8 mouse cellular contexts compared by ENCODE assay signal in the genomic region with DNA sequence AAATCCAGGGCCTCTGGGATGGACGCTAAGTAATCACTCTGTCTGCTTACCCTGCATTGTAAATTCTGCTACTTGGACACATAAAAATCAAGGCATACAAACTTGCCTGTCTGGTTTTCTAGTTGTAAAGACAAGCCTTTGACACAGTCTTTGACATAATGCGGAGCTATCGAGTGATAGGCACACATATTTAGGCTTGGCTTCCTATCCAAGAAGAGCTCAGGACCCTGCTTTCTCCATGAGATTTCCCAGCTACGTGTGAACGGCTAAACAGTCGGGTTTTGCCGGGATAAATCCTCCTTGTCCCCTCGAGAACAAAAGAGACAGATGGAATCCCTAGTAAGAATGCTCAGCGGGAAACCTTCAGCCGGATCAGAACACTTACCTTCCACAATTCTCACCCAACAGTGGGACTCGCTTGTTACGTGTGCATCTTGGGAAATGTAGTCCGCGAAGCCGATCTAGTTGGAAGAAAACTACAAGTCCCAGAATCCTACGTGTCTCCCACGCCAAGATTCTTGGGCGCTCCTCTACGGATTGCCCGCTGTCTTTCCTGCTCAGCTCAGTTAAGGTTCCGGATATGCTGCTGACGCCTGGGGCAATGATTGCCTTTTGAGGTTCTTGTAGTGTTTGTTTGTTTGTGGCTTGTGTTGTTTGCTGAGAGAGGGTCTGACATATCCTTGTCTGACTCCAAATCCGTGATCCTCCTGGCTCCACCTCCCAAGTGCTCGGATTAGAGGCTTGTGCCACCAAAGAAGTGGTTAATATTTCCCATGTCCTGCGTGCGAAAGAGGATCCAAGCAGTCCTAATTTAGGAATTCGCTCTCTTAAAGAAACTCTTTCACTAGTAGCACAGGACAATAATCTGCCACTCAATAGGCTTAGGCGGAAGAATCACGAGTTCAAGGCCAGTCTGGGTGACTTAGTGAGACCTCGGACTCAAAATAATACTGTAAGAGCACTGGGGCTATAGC. TPM values are rescaled to one million over a fixed set of nuclear protein-coding genes. Genes with fewer than 3 reads are reported as not detected.
A peak's percentile ranks its signal among the peaks of the same experiment; 100 is the strongest.
DNase-seq lines count a peak whose midpoint lies in the region; ATAC-seq lines count a peak whose summit lies in the region.

Gene Sirt4, minus strand, starts transcription at position 779 of the 974 bp plus-strand sequence.

- peak; percentile 72 for ATAC-seq in embryonic facial prominence, embryonic 11.5 days (replicated peaks; ENCODE audit: insufficient number of reproducible peaks, low FRiP score, low TSS enrichment, low read depth)
- peak; percentile 91 for ATAC-seq in granulocyte monocyte progenitor cell, adult 5-6 weeks (replicated peaks; ENCODE audit: poor library complexity, severe bottlenecking)
- peak; percentile 90 for ATAC-seq in midbrain, embryonic 13.5 days

- H3K9ac ChIP-seq in embryonic facial prominence, embryonic 11.5 days (replicated peaks; ENCODE audit: low read length), result peak within 1 kb of the TSS; percentile 48
- peak within 1 kb of the TSS; percentile 72 for H3K9ac ChIP-seq in midbrain, embryonic 13.5 days (replicated peaks)

- no peaks in the 10 kb centered on the region for H3K9me3 ChIP-seq in embryonic facial prominence, embryonic 11.5 days (replicated peaks; ENCODE audit: control insufficient read depth, low read length)
- H3K9me3 ChIP-seq in limb, embryonic 10.5 days (replicated peaks), result no peaks in the 10 kb centered on the region
- H3K9me3 ChIP-seq in midbrain, embryonic 13.5 days, result no peaks in the 10 kb centered on the region

- peak within 1 kb of the TSS; percentile 42 for H3K4me2 ChIP-seq in embryonic facial prominence, embryonic 11.5 days (ENCODE audit: low read depth, low read length)
- H3K4me2 ChIP-seq in midbrain, embryonic 13.5 days (replicated peaks), result peak within 1 kb of the TSS; percentile 69

- H3K4me3 ChIP-seq in embryonic facial prominence, embryonic 11.5 days (ENCODE audit: low read depth, low read length), result peak within 1 kb of the TSS; percentile 38
- H3K4me3 ChIP-seq in limb, embryonic 10.5 days, result peak within 1 kb of the TSS; percentile 53
- H3K4me3 ChIP-seq in midbrain, embryonic 13.5 days (replicated peaks), result peak within 1 kb of the TSS; percentile 46

- WGBS in embryonic facial prominence, embryonic 11.5 days, result 7% methylated on average over 30 of the region's 30 CpGs
- WGBS in limb, embryonic 10.5 days, result 11% methylated on average over 30 of the region's 30 CpGs
- 8% methylated on average over 30 of the region's 30 CpGs for WGBS in midbrain, embryonic 13.5 days

- no peak within 1 kb of the TSS for H3K27ac ChIP-seq in embryonic facial prominence, embryonic 11.5 days (replicated peaks; ENCODE audit: low read depth, low read length)
- H3K27ac ChIP-seq in limb, embryonic 10.5 days, result peak within 1 kb of the TSS; percentile 81
- peak within 1 kb of the TSS; percentile 82 for H3K27ac ChIP-seq in midbrain, embryonic 13.5 days

- peaks cover 6% of the 10 kb centered on the region for H3K27me3 ChIP-seq in embryonic facial prominence, embryonic 11.5 days (ENCODE audit: control insufficient read depth, insufficient read depth, low read length)
- peaks cover 43% of the 10 kb centered on the region for H3K27me3 ChIP-seq in limb, embryonic 10.5 days (ENCODE audit: low read depth, poor library complexity, severe bottlenecking)
- peaks cover 24% of the 10 kb centered on the region for H3K27me3 ChIP-seq in midbrain, embryonic 13.5 days

- H3K36me3 ChIP-seq in embryonic facial prominence, embryonic 11.5 days (replicated peaks; ENCODE audit: control insufficient read depth, insufficient read depth, low read depth, low read length), result no peaks in the 10 kb centered on the region
- peaks cover 5% of the 10 kb centered on the region for H3K36me3 ChIP-seq in limb, embryonic 10.5 days
- no peaks in the 10 kb centered on the region for H3K36me3 ChIP-seq in midbrain, embryonic 13.5 days

- peak; percentile 70 for DNase-seq in 3134 (ENCODE audit: extremely low read depth, insufficient read length, low spot score)
- peak; percentile 81 for DNase-seq in adrenal gland, postnatal 10 days
- peak; percentile 99 for DNase-seq in embryonic facial prominence, embryonic 11.5 days (ENCODE audit: low spot score)
- peak; percentile 93 for DNase-seq in kidney, adult 11 months
- peak; percentile 81 for DNase-seq in limb, embryonic 10.5 days (ENCODE audit: low spot score)
- peak; percentile 41 to 66 for DNase-seq in spleen, postnatal 14 days (ENCODE audit: low spot score in 2 of 2)

- H3K4me1 ChIP-seq in embryonic facial prominence, embryonic 11.5 days (ENCODE audit: control insufficient read depth, insufficient read depth, low read length), result no peaks in the 10 kb centered on the region
- peaks cover 22% of the 10 kb centered on the region for H3K4me1 ChIP-seq in limb, embryonic 10.5 days
- H3K4me1 ChIP-seq in midbrain, embryonic 13.5 days (replicated peaks), result peaks cover 37% of the 10 kb centered on the region

RNA-seq across cellular contexts. Expression of gene Sirt4, which starts in this region (rescaled TPM):
- total RNA-seq in adrenal gland, postnatal 10 days (2021), result 10 to 100 TPM; 15.8 to 31.4 TPM
- 12.7 and 17.2 TPM in 2 replicates for polyA plus RNA-seq in embryonic facial prominence, embryonic 11.5 days (2014; fragmentation: Nextera tagmentation; extraction: Ambion mirVana)
- total RNA-seq in granulocyte monocyte progenitor cell, adult 5-6 weeks (2014; fragmentation: Nextera tagmentation), result 9.2 and 23.1 TPM in 2 replicates
- total RNA-seq in granulocyte monocyte progenitor cell, adult 5-6 weeks (2017), result 2.9 and 7.1 TPM in 2 replicates
- polyA plus RNA-seq in limb, embryonic 10.5 days (2016; fragmentation: Nextera tagmentation; extraction: Ambion mirVana), result 16.0 and 18.5 TPM in 2 replicates
- 26.1 and 28.7 TPM in 2 replicates for polyA plus RNA-seq in midbrain, embryonic 13.5 days (2015; fragmentation: Nextera tagmentation; extraction: Ambion mirVana)
